Mouse (Mus musculus): ENCODE results near the gene Rhof. TPM values are rescaled to one million over a fixed set of nuclear protein-coding genes. Genes with fewer than 3 reads are reported as not detected.

The Rhof gene
- polyA plus RNA-seq, 1 experiment from 2014 or later, result 18.7 TPM

DNA sequence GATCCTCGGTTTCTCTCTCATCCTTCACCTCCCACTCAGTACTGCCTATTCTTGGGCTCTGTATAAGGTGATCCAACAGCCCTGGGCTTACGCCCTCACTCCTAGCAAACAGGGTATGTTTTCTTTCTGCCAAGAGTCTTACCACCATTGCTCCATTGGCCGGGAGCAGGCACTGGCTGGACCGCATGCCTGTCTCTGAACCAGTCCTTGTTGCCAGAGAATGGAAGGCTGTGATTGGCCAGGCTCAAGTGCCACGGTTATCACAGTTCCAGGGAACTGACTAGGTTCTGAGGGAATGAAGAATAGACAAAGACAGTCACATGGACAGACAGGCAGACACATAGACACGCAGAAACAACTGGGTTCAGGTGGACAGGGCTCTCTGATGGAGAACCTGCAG, 27.7 kb downstream of the Rhof start:
- no peak overlapping the region for H3K4me2 ChIP-seq (ENCODE audit: low read length)
- no peaks in the 10 kb centered on the region for H3K27me3 ChIP-seq (replicated peaks; ENCODE audit: control insufficient read depth, insufficient read depth, low read length)
- H3K4me1 ChIP-seq (replicated peaks; ENCODE audit: control insufficient read depth, insufficient read depth, low read length), result peaks cover 7% of the 10 kb centered on the region
- no peaks in the 10 kb centered on the region for H3K9me3 ChIP-seq (ENCODE audit: control insufficient read depth, low read length)
- H3K4me3 ChIP-seq (replicated peaks; ENCODE audit: low read length), result no peak overlapping the region
- no peak overlapping the region for H3K9ac ChIP-seq (replicated peaks; ENCODE audit: low read depth, low read length)
- peaks cover under 1% of the 10 kb centered on the region; the same call in 1 of the 2 replicates for H3K36me3 ChIP-seq (ENCODE audit: control insufficient read depth, insufficient read depth)
- ATAC-seq, result no peak
- WGBS, result 87% methylated on average over 6 of the region's 6 CpGs
- H3K27ac ChIP-seq (ENCODE audit: low read length), result no peak overlapping the region

DNA sequence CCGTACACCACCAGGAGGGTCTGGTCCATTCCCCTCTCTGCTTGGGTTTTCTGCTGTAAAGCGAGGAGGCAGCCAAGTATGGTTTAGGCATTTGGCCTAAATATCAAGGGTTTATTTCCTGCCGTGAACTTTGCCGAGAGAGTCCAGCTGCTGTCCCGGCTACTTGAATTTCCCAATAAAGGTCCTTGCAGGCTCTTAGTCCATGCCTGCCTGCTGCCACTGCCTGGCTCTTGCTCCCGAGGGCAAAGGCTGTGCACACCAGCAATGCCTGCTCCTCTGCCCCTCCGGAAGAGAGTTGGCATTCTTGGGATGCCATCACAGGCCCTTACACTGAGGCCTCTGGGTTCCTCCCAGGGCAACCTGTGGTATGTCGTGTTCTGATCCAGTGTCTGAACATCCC, 28.9 kb downstream of the Rhof start:
- H3K9ac ChIP-seq (replicated peaks; ENCODE audit: low read depth, low read length), result no peak overlapping the region
- no peak overlapping the region for H3K4me2 ChIP-seq (ENCODE audit: low read length)
- H3K27me3 ChIP-seq (replicated peaks; ENCODE audit: control insufficient read depth, insufficient read depth, low read length), result no peaks in the 10 kb centered on the region
- no peak overlapping the region for H3K4me3 ChIP-seq (replicated peaks; ENCODE audit: low read length)
- no peak for ATAC-seq
- WGBS, result 87% methylated on average over 8 of the region's 8 CpGs
- no peaks in the 10 kb centered on the region for H3K4me1 ChIP-seq (replicated peaks; ENCODE audit: control insufficient read depth, insufficient read depth, low read length)
- H3K9me3 ChIP-seq (ENCODE audit: control insufficient read depth, low read length), result no peaks in the 10 kb centered on the region
- H3K36me3 ChIP-seq (ENCODE audit: control insufficient read depth, insufficient read depth), result peaks cover 3% of the 10 kb centered on the region; the same call in 1 of the 2 replicates
- no peak overlapping the region for H3K27ac ChIP-seq (ENCODE audit: low read length)

DNA sequence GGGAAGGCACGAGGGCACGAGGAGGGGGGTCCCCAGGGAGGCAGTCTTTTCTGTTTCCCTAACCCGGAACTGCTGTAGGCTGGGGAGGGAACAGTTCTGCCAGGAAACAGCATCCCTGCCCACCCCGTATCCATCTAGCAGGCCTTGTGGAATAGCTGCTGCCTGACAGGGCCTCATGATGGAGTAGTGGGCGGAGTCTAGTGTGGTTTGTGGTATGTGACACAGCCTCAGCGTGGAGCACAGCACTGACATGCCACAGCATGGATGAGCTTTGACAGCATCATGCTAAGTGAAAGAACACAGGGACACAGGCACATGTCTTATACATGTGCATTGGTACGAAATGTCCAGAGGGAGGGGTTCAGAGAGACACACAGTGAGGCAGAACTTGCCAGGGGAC, 30.1 kb downstream of the Rhof start:
- Histone ChIP-seq H3K9me3 (ENCODE audit: control insufficient read depth, low read length) (no peaks in the 10 kb centered on the region), H3K36me3 (ENCODE audit: control insufficient read depth, insufficient read depth) (peaks cover 3% of the 10 kb centered on the region; the same call in 1 of the 2 replicates), H3K27me3 (replicated peaks; ENCODE audit: control insufficient read depth, insufficient read depth, low read length) (no peaks in the 10 kb centered on the region), H3K4me1 (replicated peaks; ENCODE audit: control insufficient read depth, insufficient read depth, low read length) (no peaks in the 10 kb centered on the region), H3K4me2 (ENCODE audit: low read length) (no peak overlapping the region), H3K9ac (replicated peaks; ENCODE audit: low read depth, low read length) (no peak overlapping the region), H3K4me3 (replicated peaks; ENCODE audit: low read length) (no peak overlapping the region), H3K27ac (ENCODE audit: low read length) (no peak overlapping the region)
- ATAC-seq, result no peak
- 79% methylated on average over 7 of the region's 7 CpGs for WGBS

DNA sequence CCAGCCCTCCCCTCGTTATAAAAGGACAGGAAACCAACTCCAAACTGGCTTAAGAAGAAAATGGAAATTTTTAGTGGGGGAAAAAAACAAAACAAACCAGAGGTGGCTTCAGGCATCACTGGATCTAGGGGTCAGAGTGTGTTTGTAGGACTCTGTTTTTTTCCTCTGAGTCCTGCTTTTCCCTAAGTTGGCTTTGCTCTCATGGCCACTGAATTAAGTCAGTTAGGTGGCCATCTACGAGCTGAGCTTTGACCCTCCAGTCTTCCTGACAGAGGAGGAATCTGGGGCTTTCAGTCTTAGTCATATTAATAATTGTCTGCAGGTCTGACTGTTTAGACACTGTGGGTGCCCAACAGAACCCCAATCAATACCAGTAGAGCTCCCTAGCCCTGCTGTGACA, 34.0 kb downstream of the Rhof start:
- no peak overlapping the region for H3K4me3 ChIP-seq (replicated peaks; ENCODE audit: low read length)
- no peak for ATAC-seq
- H3K9me3 ChIP-seq (ENCODE audit: control insufficient read depth, low read length), result no peaks in the 10 kb centered on the region
- peaks cover 3% of the 10 kb centered on the region; the same call in 1 of the 2 replicates for H3K36me3 ChIP-seq (ENCODE audit: control insufficient read depth, insufficient read depth)
- no peaks in the 10 kb centered on the region for H3K27me3 ChIP-seq (replicated peaks; ENCODE audit: control insufficient read depth, insufficient read depth, low read length)
- no peak overlapping the region for H3K27ac ChIP-seq (ENCODE audit: low read length)
- WGBS, result 79% methylated on average over 2 of the region's 2 CpGs
- H3K4me1 ChIP-seq (replicated peaks; ENCODE audit: control insufficient read depth, insufficient read depth, low read length), result no peaks in the 10 kb centered on the region
- no peak overlapping the region for H3K4me2 ChIP-seq (ENCODE audit: low read length)
- H3K9ac ChIP-seq (replicated peaks; ENCODE audit: low read depth, low read length), result no peak overlapping the region

DNA sequence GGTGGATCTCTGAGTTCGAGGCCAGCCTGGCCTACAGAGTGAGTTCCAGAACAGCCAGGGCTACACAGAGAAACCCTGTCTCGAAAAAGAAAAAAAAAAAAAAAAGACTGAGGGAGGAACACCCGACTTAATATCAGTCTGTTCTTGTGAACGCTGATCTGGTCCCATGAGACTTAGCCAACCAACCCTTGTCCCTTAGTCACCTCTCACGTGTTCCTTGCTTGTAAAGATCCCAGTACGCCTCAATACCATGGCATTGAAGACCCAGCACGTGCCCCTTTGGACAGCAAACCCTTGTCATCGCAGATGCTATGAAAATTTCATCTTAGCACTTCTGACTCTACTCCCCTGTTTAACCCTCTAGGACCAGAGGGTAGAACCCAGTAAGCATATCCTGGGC, 36.2 kb downstream of the Rhof start:
- Histone ChIP-seq H3K4me1 (replicated peaks; ENCODE audit: control insufficient read depth, insufficient read depth, low read length) (no peaks in the 10 kb centered on the region), H3K27me3 (replicated peaks; ENCODE audit: control insufficient read depth, insufficient read depth, low read length) (no peaks in the 10 kb centered on the region), H3K4me2 (ENCODE audit: low read length) (no peak overlapping the region), H3K9ac (replicated peaks; ENCODE audit: low read depth, low read length) (no peak overlapping the region), H3K27ac (ENCODE audit: low read length) (no peak overlapping the region), H3K36me3 (ENCODE audit: control insufficient read depth, insufficient read depth) (peaks cover 3% of the 10 kb centered on the region; the same call in 1 of the 2 replicates), H3K9me3 (ENCODE audit: control insufficient read depth, low read length) (no peaks in the 10 kb centered on the region), H3K4me3 (replicated peaks; ENCODE audit: low read length) (no peak overlapping the region)
- 93% methylated on average over 8 of the region's 8 CpGs for WGBS
- no peak for ATAC-seq

DNA sequence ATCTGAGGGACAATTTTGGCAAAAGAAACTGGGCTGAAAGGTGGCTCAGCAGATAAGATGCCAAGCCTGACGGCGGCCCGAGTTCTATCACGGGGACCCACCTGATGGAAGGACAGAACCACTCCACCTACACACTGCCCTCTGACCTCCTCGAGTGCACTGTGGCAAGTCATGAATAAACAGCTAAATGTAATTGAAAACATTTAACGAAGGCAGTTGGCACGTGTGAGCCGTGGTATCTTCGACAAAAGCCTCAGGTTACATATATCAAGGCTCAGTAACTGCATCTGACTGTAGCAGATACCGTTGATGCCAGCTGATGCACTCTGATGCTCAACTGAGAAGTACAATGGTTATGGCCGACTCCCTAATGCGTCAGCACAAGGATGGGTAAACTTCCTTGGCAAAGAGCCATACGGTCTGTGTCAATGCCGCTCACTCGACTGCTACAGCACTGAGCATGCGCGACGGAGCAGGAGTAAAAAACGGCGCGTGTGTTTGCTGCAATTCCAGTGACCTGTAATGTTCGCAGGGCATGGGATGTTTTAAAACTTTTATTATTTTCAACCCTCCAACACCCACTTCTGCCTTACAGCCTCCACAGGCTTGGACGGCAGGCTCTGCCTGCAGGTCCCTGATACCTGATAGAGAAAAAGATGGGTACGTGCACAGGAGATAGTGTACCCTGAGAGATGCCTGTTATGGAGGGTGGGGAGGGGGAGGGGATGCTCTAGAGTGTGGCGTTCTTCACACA, 38.1 kb downstream of the Rhof start:
- Histone ChIP-seq H3K4me3 (replicated peaks; ENCODE audit: low read length) (no peak overlapping the region), H3K4me2 (ENCODE audit: low read length) (0 out of 2 replicates have a peak overlapping the region, but pooled peaks have one; percentile 7), H3K4me1 (replicated peaks; ENCODE audit: control insufficient read depth, insufficient read depth, low read length) (no peaks in the 10 kb centered on the region), H3K27me3 (replicated peaks; ENCODE audit: control insufficient read depth, insufficient read depth, low read length) (no peaks in the 10 kb centered on the region), H3K9me3 (ENCODE audit: control insufficient read depth, low read length) (no peaks in the 10 kb centered on the region), H3K36me3 (ENCODE audit: control insufficient read depth, insufficient read depth) (no peaks in the 10 kb centered on the region; the same call in 1 of the 2 replicates), H3K9ac (replicated peaks; ENCODE audit: low read depth, low read length) (no peak overlapping the region), H3K27ac (ENCODE audit: low read length) (no peak overlapping the region)
- no peak for ATAC-seq
- 63% methylated on average over 25 of the region's 25 CpGs for WGBS

DNA sequence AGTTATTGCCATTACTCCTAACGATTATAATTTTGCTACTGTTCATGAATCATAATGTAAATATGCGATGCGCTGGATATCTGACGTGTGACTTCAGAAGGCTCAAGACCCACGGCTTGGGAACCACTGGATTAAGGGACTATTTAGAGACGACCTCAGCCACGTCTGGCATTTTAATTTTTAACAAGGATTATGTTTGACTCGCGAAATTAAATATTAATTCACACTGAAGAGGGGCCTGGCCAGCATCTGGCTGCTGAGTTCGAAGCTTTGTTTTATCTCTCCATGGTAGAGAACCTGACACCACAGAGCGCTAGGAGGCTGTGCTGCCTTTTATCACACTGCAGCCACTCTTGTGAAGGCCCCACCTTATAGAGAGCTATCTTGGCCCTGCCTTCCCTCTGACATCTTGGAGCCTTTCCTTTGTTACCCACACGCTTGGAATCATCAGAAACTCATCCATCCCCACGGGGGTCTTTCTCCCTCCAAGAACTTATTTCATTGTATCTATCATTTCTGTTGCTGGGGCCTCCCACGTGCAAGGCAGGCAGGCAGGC, 39.3 kb downstream of the Rhof start:
- no peak overlapping the region for H3K4me2 ChIP-seq (ENCODE audit: low read length)
- WGBS, result 84% methylated on average over 14 of the region's 14 CpGs
- no peak overlapping the region for H3K27ac ChIP-seq (ENCODE audit: low read length)
- no peaks in the 10 kb centered on the region for H3K36me3 ChIP-seq (ENCODE audit: control insufficient read depth, insufficient read depth)
- no peak overlapping the region for H3K4me3 ChIP-seq (replicated peaks; ENCODE audit: low read length)
- no peaks in the 10 kb centered on the region for H3K4me1 ChIP-seq (replicated peaks; ENCODE audit: control insufficient read depth, insufficient read depth, low read length)
- no peaks in the 10 kb centered on the region for H3K9me3 ChIP-seq (ENCODE audit: control insufficient read depth, low read length)
- H3K9ac ChIP-seq (replicated peaks; ENCODE audit: low read depth, low read length), result no peak overlapping the region
- ATAC-seq, result no peak
- no peaks in the 10 kb centered on the region for H3K27me3 ChIP-seq (replicated peaks; ENCODE audit: control insufficient read depth, insufficient read depth, low read length)

DNA sequence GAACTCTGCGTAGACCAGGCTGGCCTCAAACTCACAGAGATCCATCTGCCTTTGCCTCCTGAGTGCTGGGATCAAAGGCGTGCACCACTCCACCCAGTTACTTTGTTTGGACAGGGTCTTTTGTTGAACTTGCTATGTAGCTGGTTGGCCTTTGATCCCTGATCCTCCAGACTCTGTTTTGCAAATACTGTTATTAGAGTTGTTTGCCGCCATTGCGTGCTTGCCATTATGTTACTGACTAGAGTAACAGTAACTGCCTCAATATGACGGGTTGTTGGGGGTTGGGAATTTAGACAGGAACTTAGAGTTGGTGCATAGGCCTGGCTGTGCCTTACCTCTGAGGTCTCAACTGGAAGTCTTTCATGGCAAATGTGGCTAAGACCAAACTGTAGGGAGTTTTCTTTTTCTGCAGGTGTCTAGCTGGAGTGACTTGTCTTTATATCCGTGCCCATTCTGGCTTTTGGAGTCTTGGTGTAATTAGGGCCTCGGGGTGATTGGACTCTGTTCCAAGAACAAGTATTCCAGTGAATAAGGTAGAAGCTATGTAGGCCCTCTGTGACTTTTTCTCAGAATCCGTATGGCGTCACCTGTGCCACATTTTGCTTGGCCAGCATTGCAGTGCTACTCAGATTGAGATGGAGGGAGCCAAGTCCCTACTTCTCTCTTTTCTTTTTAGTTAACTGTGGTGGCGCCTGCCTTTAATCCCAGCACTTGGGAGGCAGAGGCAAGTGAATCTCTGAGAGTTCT, 41.8 kb downstream of the Rhof start:
- no peak for ATAC-seq
- H3K4me1 ChIP-seq (replicated peaks; ENCODE audit: control insufficient read depth, insufficient read depth, low read length), result no peaks in the 10 kb centered on the region
- H3K9me3 ChIP-seq (ENCODE audit: control insufficient read depth, low read length), result no peaks in the 10 kb centered on the region
- no peak overlapping the region for H3K4me2 ChIP-seq (ENCODE audit: low read length)
- no peaks in the 10 kb centered on the region for H3K36me3 ChIP-seq (ENCODE audit: control insufficient read depth, insufficient read depth)
- no peaks in the 10 kb centered on the region for H3K27me3 ChIP-seq (replicated peaks; ENCODE audit: control insufficient read depth, insufficient read depth, low read length)
- H3K9ac ChIP-seq (replicated peaks; ENCODE audit: low read depth, low read length), result no peak overlapping the region
- no peak overlapping the region for H3K27ac ChIP-seq (ENCODE audit: low read length)
- H3K4me3 ChIP-seq (replicated peaks; ENCODE audit: low read length), result no peak overlapping the region
- WGBS, result 86% methylated on average over 10 of the region's 10 CpGs

DNA sequence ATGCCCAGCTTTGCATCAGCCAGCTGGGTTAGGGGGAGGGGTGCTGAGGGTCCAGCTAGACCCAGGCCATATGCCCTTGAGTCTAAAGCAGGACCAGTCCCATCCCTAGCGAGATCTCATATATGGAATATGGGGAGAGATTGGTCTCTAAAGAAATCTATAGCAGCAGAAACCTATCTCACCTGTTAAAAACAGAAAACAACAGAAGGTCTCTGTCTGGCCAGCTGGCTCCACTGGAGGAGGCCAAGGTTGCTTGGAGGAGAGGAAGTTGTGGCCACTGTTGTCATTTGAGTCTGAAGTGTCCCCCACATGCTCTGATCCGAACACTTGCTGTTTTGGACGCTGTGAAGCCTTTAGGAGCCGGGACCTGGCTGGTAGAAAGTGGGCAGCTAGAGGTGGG, 43.7 kb downstream of the Rhof start:
- no peak for ATAC-seq
- Histone ChIP-seq H3K9me3 (ENCODE audit: control insufficient read depth, low read length) (no peaks in the 10 kb centered on the region), H3K9ac (replicated peaks; ENCODE audit: low read depth, low read length) (no peak overlapping the region), H3K27ac (ENCODE audit: low read length) (no peak overlapping the region), H3K4me2 (ENCODE audit: low read length) (no peak overlapping the region), H3K27me3 (replicated peaks; ENCODE audit: control insufficient read depth, insufficient read depth, low read length) (no peaks in the 10 kb centered on the region), H3K4me3 (replicated peaks; ENCODE audit: low read length) (no peak overlapping the region), H3K36me3 (ENCODE audit: control insufficient read depth, insufficient read depth) (no peaks in the 10 kb centered on the region), H3K4me1 (replicated peaks; ENCODE audit: control insufficient read depth, insufficient read depth, low read length) (no peaks in the 10 kb centered on the region)
- WGBS, result 91% methylated on average over 4 of the region's 4 CpGs
